Mouse (Mus musculus) G1E (cell line): ENCODE results near the gene Art1. TPM values are rescaled to one million over a fixed set of nuclear protein-coding genes. Genes with fewer than 3 reads are reported as not detected.

Experiments used
- ATAC-seq: 2 replicates; pipeline ENCODE4 v1.8.0; 2016; ENCODE audit warnings: mild to moderate bottlenecking; ENCODE audit not compliant: insufficient number of reproducible peaks, poor library complexity, low FRiP score, severe bottlenecking; ENCODE audit errors: extremely low read depth
- DNase-seq: peaks from one replicate; pipeline ENCODE4 v3.0.0; 2012; ENCODE audit warnings: low spot score
- H3K27me3 ChIP-seq: 2 replicates; pipeline ENCODE4 v1.6.1; 2012; ENCODE audit warnings: mild to moderate bottlenecking, low read length, inconsistent platforms; ENCODE audit not compliant: insufficient read depth
- H3K36me3 ChIP-seq: replicated peaks from 2 replicates; pipeline ENCODE3; 2012; ENCODE audit warnings: mild to moderate bottlenecking, inconsistent platforms
- H3K4me1 ChIP-seq: 2 replicates; pipeline ENCODE4 v1.6.1; 2012; ENCODE audit warnings: low read depth, low read length, inconsistent platforms, mixed read lengths; ENCODE audit not compliant: insufficient read depth
- H3K4me3 ChIP-seq: 2 replicates; pipeline ENCODE4 v1.5.1; 2012; ENCODE audit warnings: low read depth, mild to moderate bottlenecking, inconsistent platforms, low read length, moderate library complexity, mixed read lengths
- H3K9me3 ChIP-seq: replicated peaks from 2 replicates; pipeline ENCODE4 v1.6.1; 2012; ENCODE audit warnings: inconsistent platforms
- CTCF ChIP-seq: IDR thresholded peaks from 2 replicates; pipeline ENCODE4 v1.5.1; 2012; ENCODE audit warnings: low read depth, low read length, inconsistent platforms, mixed read lengths
- GATA1 ChIP-seq: IDR thresholded peaks from 2 replicates; pipeline ENCODE4 v1.6.1; 2012; ENCODE audit warnings: borderline replicate concordance, low read length, inconsistent platforms, mixed read lengths
- GATA2 ChIP-seq: IDR thresholded peaks from 2 replicates; pipeline ENCODE4 v1.6.1; 2012; ENCODE audit warnings: low read depth, low read length, inconsistent platforms, borderline replicate concordance
- POLR2AphosphoS5 ChIP-seq: IDR thresholded peaks from 2 replicates; pipeline ENCODE4 v1.6.1; 2012; ENCODE audit warnings: low read depth, low read length, inconsistent platforms; ENCODE audit not compliant: insufficient replicate concordance
- TAL1 ChIP-seq: conservative IDR thresholded peaks from 2 replicates; pipeline ENCODE4 v1.6.1; 2012; ENCODE audit warnings: low read depth, low read length, inconsistent platforms, mixed read lengths
- polyA plus RNA-seq: library from polyadenylated mRNA; stranded (reverse); fragments of >175 nt; gene quantifications from 2 replicates; pipeline ENCODE4 v1.2.3, GENCODE M21; 2012
- total RNA-seq, 2 experiments: library from RNA; stranded (forward) in 1 of 2; stranded (reverse) in 1 of 2; fragments of 200-1000 nt in 1 of 2; fragments of >200 nt in 1 of 2; fragmentation: Nextera tagmentation in 1 of 2; gene quantifications; 2 replicates each; pipeline ENCODE4 v1.2.3; 2014 to 2017

Gene Art1
- total and polyA plus RNA-seq, 3 experiments: 0.22 TPM; not detected in 2

DNA sequence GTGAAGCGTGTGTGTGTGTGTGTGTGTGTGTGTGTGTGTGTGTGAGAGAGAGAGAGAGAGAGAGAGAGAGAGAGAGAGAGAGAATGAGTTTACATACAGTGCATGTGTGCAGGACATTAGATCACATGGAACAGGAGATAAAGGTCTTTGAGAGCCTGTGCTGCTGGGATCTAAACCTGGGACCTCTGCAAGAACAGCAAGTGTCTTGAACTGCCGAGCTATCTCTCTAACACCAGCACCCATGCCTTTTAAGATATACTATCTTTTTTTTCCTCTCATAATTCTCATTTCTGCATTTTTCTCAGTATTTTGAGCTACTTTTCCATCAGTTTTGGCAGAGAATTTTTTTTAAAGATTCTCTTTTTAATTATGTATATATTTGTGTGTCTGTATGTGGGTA lies 2.0 kb downstream of the Art1 start:
- DNase-seq (no peak), ATAC-seq (no peak)
- TF ChIP-seq GATA1: no peak
- no peak for TF ChIP-seq TAL1
- no peak for TF ChIP-seq POLR2AphosphoS5
- no peak for TF ChIP-seq GATA2
- no peak for TF ChIP-seq CTCF
- H3K36me3 ChIP-seq: no peaks in the 10 kb centered on the region
- no peak overlapping the region for H3K4me3 ChIP-seq
- peaks cover 70% of the 10 kb centered on the region for H3K27me3 ChIP-seq
- no peaks in the 10 kb centered on the region for H3K9me3 ChIP-seq
- peaks cover 23% of the 10 kb centered on the region for H3K4me1 ChIP-seq

- Histone ChIP-seq H3K9me3 (no peaks in the 10 kb centered on the region), H3K36me3 (no peaks in the 10 kb centered on the region), H3K4me1 (peaks cover 23% of the 10 kb centered on the region), H3K27me3 (peaks cover 69% of the 10 kb centered on the region), H3K4me3 (no peak overlapping the region)
- no peak for TF ChIP-seq GATA2
- TF ChIP-seq POLR2AphosphoS5: no peak
- no peak for TF ChIP-seq TAL1
- no peak for TF ChIP-seq CTCF
- TF ChIP-seq GATA1: no peak
- ATAC-seq (no peak), DNase-seq (no peak)
Measured at GRCm38 (mm10) chr7:102104126-102104525, 2.6 kb downstream of the Art1 start.

DNA sequence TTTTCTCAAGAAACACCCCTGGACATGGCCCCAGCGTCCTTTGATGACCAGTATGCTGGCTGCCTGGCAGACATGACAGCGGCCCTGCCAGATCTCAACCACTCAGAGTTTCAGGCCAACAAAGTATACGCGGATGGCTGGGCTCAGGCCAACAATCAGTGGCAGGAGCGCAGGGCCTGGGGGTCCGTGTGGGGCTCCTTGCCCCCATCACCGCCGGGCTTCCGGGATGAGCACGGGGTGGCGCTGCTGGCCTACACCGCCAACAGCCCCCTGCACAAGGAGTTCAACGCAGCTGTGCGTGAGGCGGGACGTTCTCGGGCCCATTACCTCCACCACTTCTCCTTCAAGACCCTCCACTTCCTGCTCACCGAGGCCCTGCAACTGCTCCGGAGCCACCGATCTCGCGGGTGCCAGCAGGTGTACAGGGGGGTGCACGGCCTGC lies 5.2 kb downstream of the Art1 start:
- ATAC-seq (no peak), DNase-seq (no peak)
- Histone ChIP-seq H3K4me3 (no peak overlapping the region), H3K36me3 (no peaks in the 10 kb centered on the region), H3K9me3 (no peaks in the 10 kb centered on the region), H3K27me3 (peaks cover 69% of the 10 kb centered on the region), H3K4me1 (peaks cover 15% of the 10 kb centered on the region)
- TF ChIP-seq TAL1 (no peak), POLR2AphosphoS5 (no peak), GATA2 (no peak)

- Histone ChIP-seq H3K4me3 (no peak overlapping the region), H3K9me3 (no peaks in the 10 kb centered on the region), H3K27me3 (peaks cover 72% of the 10 kb centered on the region), H3K4me1 (peaks cover 9% of the 10 kb centered on the region), H3K36me3 (no peaks in the 10 kb centered on the region)
- DNase-seq: no peak
- TF ChIP-seq GATA1 (no peak), POLR2AphosphoS5 (no peak), GATA2 (no peak)
- ATAC-seq: no peak
Measured at GRCm38 (mm10) chr7:102108206-102108605, 6.7 kb downstream of the Art1 start.

GRCm38 (mm10) chr7:102109171-102109570 lies 7.6 kb downstream of the Art1 start, which contains the start of gene Art5:
Art5 (minus strand) TSS chr7:102109489.
- Histone ChIP-seq H3K27me3 (peaks cover 78% of the 10 kb centered on the region), H3K4me3 (no peak within 1 kb of the TSS), H3K4me1 (peaks cover 13% of the 10 kb centered on the region), H3K9me3 (no peaks in the 10 kb centered on the region), H3K36me3 (no peaks in the 10 kb centered on the region)
- TF ChIP-seq GATA1: no peak
- no peak for TF ChIP-seq POLR2AphosphoS5
- no peak for TF ChIP-seq TAL1
- TF ChIP-seq CTCF: no peak
- TF ChIP-seq GATA2: no peak
- no peak for ATAC-seq
- no peak for DNase-seq

- TF ChIP-seq TAL1 (no peak), GATA1 (no peak), GATA2 (no peak), POLR2AphosphoS5 (no peak), CTCF (no peak)
- ATAC-seq (no peak), DNase-seq (no peak)
- Histone ChIP-seq H3K4me3 (no peak overlapping the region), H3K36me3 (no peaks in the 10 kb centered on the region), H3K4me1 (peaks cover 14% of the 10 kb centered on the region), H3K9me3 (no peaks in the 10 kb centered on the region), H3K27me3 (peaks cover 75% of the 10 kb centered on the region)
Measured at GRCm38 (mm10) chr7:102109746-102110145, 8.2 kb downstream of the Art1 start.

DNA sequence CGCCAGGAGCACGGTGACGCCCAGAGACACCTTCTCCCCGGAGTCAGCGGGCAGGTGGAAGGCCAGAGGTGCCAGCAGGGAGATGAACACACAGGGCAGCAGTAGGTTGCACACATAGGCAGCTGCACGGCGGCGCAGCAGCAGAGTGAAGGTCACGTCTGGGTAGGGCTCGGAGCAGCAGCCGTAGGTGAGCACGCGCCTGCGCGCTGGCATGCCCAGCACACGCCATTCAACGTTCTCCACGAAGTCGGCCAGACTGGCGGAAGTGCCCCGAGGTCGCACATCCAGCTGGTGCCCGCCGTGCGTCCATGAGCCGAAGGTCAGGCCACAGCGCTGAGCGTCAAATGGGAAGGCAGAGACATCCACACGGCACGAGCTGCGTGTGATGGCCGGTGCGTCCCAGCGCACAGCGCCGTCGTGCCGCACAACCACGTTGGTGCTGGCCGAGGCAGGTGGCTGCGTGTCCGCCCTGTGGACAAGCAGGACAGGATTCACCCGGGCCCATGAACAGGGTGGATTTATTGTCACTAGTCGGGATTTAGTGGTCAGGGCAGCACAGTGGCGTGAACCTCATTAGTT lies 11.7 kb downstream of the Art1 start:
- ATAC-seq: no peak
- peaks cover 55% of the 10 kb centered on the region for H3K27me3 ChIP-seq
- H3K9me3 ChIP-seq: no peaks in the 10 kb centered on the region
- peaks cover 14% of the 10 kb centered on the region for H3K4me1 ChIP-seq
- peak overlapping the region; percentile 3; the same call in 1 of the 2 replicates for H3K4me3 ChIP-seq
- no peak for DNase-seq
- TF ChIP-seq GATA2: no peak
- TF ChIP-seq POLR2AphosphoS5: no peak
- H3K36me3 ChIP-seq: peaks cover 3% of the 10 kb centered on the region
